Mouse (Mus musculus) cerebellum, adult 2 months (tissue): ENCODE measurements at regions not wholly inside any gene's neighbourhood (a gene's known extent, or its start where the extent isn't known, plus 50 kb on each side); places are given as distances from the start of the nearest gene placed in this dataset.

Source experiments
- CTCF ChIP-seq: fragments of 200-500 bp; IDR thresholded peaks from 2 replicates; pipeline ENCODE4 v1.5.1; 2011; ENCODE audit warnings: low read depth, mild to moderate bottlenecking, control low read depth, low read length, moderate library complexity, borderline replicate concordance; ENCODE audit not compliant: insufficient read depth
- POLR2A ChIP-seq: fragments of 200-500 bp; IDR thresholded peaks from 2 replicates; pipeline ENCODE4 v1.6.1; 2011; ENCODE audit warnings: low read length, control low read depth, borderline replicate concordance; ENCODE audit not compliant: insufficient read depth

GRCm38 (mm10) chr9:9500345-9500744 lies 261.4 kb upstream of the Arhgap42 start:
- TF ChIP-seq CTCF (no peak), POLR2A (no peak)
